In genomic region chr4:24898636-24899035, GRCm38 (mm10) we compare ENCODE assay signal across 8 mouse cellular contexts. TPM values are rescaled to one million over a fixed set of nuclear protein-coding genes. Genes with fewer than 3 reads are reported as not detected.
A peak's percentile ranks its signal among the peaks of the same experiment; 100 is the strongest.
DNase-seq lines count a peak whose midpoint lies in the region; ATAC-seq and TF ChIP-seq lines count a peak whose summit lies in the region.

No protein-coding gene starts in this region.

- no peak for TF ChIP-seq EP300 in lung, postnatal 0 days (IDR thresholded peaks at IDR 0.05)

- no peaks in the 10 kb centered on the region for H3K4me1 ChIP-seq in lung, postnatal 0 days (ENCODE audit: insufficient read depth, low read depth, low read length)
- H3K4me1 ChIP-seq in cortical plate, adult 2 months (ENCODE audit: control insufficient read depth, insufficient read depth, low read length) = peaks cover 2% of the 10 kb centered on the region
- peaks cover 12% of the 10 kb centered on the region for H3K4me1 ChIP-seq in hindbrain, embryonic 13.5 days (replicated peaks)

- WGBS in lung, postnatal 0 days = 23% methylated on average over 8 of the region's 8 CpGs
- 30% methylated on average over 8 of the region's 8 CpGs for WGBS in hindbrain, embryonic 13.5 days
- WGBS in macrophage (ENCODE audit: missing documents) = 23% methylated on average over 8 of the region's 8 CpGs

- H3K27me3 ChIP-seq in lung, postnatal 0 days (replicated peaks; ENCODE audit: insufficient read depth, low read length) = no peaks in the 10 kb centered on the region
- H3K27me3 ChIP-seq in hindbrain, embryonic 13.5 days = no peaks in the 10 kb centered on the region

- peak overlapping the region; percentile 70 for H3K4me2 ChIP-seq in lung, postnatal 0 days (replicated peaks; ENCODE audit: low read depth, low read length)
- H3K4me2 ChIP-seq in hindbrain, embryonic 13.5 days = peak overlapping the region; percentile 77

- no peaks in the 10 kb centered on the region for H3K9me3 ChIP-seq in lung, postnatal 0 days (ENCODE audit: low read length)
- no peaks in the 10 kb centered on the region for H3K9me3 ChIP-seq in hindbrain, embryonic 13.5 days

- H3K36me3 ChIP-seq in lung, postnatal 0 days (ENCODE audit: insufficient read depth, low read length) = no peaks in the 10 kb centered on the region
- H3K36me3 ChIP-seq in hindbrain, embryonic 13.5 days = peaks cover 23% of the 10 kb centered on the region
- H3K36me3 ChIP-seq in macrophage (ENCODE audit: inconsistent target) = peaks cover 6% of the 10 kb centered on the region; the same call in 1 of the 2 replicates

- H3K4me3 ChIP-seq in lung, postnatal 0 days (ENCODE audit: low read depth, low read length) = peak overlapping the region; percentile 85
- peak overlapping the region; percentile 75 for H3K4me3 ChIP-seq in cortical plate, adult 2 months (ENCODE audit: insufficient read depth, low read length)
- peak overlapping the region; percentile 86 for H3K4me3 ChIP-seq in hindbrain, embryonic 13.5 days
- H3K4me3 ChIP-seq in macrophage (ENCODE audit: inconsistent target) = peak overlapping the region; percentile 56

- H3K9ac ChIP-seq in lung, postnatal 0 days (replicated peaks; ENCODE audit: low read depth) = peak overlapping the region; percentile 60
- H3K9ac ChIP-seq in hindbrain, embryonic 13.5 days = peak overlapping the region; percentile 87

- no peak overlapping the region for H3K27ac ChIP-seq in lung, postnatal 0 days (ENCODE audit: low read length)
- H3K27ac ChIP-seq in cortical plate, adult 2 months (ENCODE audit: insufficient read depth, low read length) = no peak overlapping the region
- H3K27ac ChIP-seq in hindbrain, embryonic 13.5 days = no peak overlapping the region
- no peak overlapping the region for H3K27ac ChIP-seq in macrophage

- H3K79me2 ChIP-seq in macrophage (ENCODE audit: inconsistent target) = peaks cover 7% of the 10 kb centered on the region; the same call in 1 of the 2 replicates

- TF ChIP-seq CTCF in lung, postnatal 0 days (IDR thresholded peaks at IDR 0.05) = no peak
- no peak for TF ChIP-seq CTCF in cortical plate, adult 2 months (IDR thresholded peaks at IDR 0.05; ENCODE audit: extremely low read depth, insufficient read depth, low read length)

- no peak for DNase-seq in lung, postnatal 0 days (ENCODE audit: low spot score)
- no peak for DNase-seq in lung, postnatal 25 days (ENCODE audit: low spot score)
- no peak for DNase-seq in right cerebral cortex, postnatal 10 days (ENCODE audit: low spot score in 2 of 2)
- DNase-seq in urinary bladder, adult 2 months (ENCODE audit: low spot score) = no peak

- no peak for ATAC-seq in lung, postnatal 0 days
- ATAC-seq in hindbrain, embryonic 13.5 days (ENCODE audit: low FRiP score) = no peak
- ATAC-seq in frontal cortex, adult (ENCODE audit: low TSS enrichment) = no peak

- no peak for TF ChIP-seq POLR2A in cortical plate, adult 2 months (IDR thresholded peaks at IDR 0.05; ENCODE audit: extremely low read depth, insufficient read depth, low read length)

RNA-seq across cellular contexts. Expression of gene Ndufaf4, which starts 0.8 kb away (rescaled TPM):
- 19.9 and 23.1 TPM in 2 replicates for polyA plus RNA-seq in lung, postnatal 0 days (2015; fragmentation: Nextera tagmentation; extraction: Ambion mirVana)
- 19.4 and 19.9 TPM in 2 replicates for polyA plus RNA-seq in cortical plate, adult 2 months (2012; rRNA removed)
- polyA plus RNA-seq in hindbrain, embryonic 13.5 days (2015; fragmentation: Nextera tagmentation; extraction: Ambion mirVana) = 60.3 and 60.7 TPM in 2 replicates
- 10 to 100 TPM in 7 of 26 experiments, 1 to 10 TPM in 19; 1.1 to 13.1 (median 4.5) TPM for total RNA-seq in macrophage (2018; cell fraction: chromatin; rRNA removed)
- total RNA-seq in macrophage (2018; cell fraction: cytosol; rRNA removed) = 10 to 100 TPM in 2 of 26 experiments, 1 to 10 TPM in 24; 3.8 to 10.2 (median 7.9) TPM
- total RNA-seq in macrophage (2018; cell fraction: nucleus; rRNA removed) = 10 to 100 TPM in 9 of 26 experiments, 1 to 10 TPM in 17; 1.7 to 20.6 (median 6.1) TPM
- 9.8 to 15.4 TPM (median 10.0 TPM) in 3 replicates for polyA plus RNA-seq in macrophage (2018)
- polyA plus RNA-seq in urinary bladder, adult 2 months (2012; rRNA removed) = 12.9 and 14.3 TPM in 2 replicates

RNA-seq across cellular contexts. Expression of gene Klhl32, which starts 47.7 kb away (rescaled TPM):
- 0.95 and 1.2 TPM in 2 replicates for polyA plus RNA-seq in lung, postnatal 0 days (2015; fragmentation: Nextera tagmentation; extraction: Ambion mirVana)
- 6.9 and 8.0 TPM in 2 replicates for polyA plus RNA-seq in cortical plate, adult 2 months (2012; rRNA removed)
- polyA plus RNA-seq in hindbrain, embryonic 13.5 days (2015; fragmentation: Nextera tagmentation; extraction: Ambion mirVana) = 24.6 and 26.2 TPM in 2 replicates
- total RNA-seq in macrophage (2018; cell fraction: chromatin; rRNA removed) = not detected
- total RNA-seq in macrophage (2018; cell fraction: cytosol; rRNA removed) = not detected
- total RNA-seq in macrophage (2018; cell fraction: nucleus; rRNA removed) = not detected
- not detected in 3 replicates for polyA plus RNA-seq in macrophage (2018)
- polyA plus RNA-seq in urinary bladder, adult 2 months (2012; rRNA removed) = 2.4 and 3.6 TPM in 2 replicates
